Mouse (Mus musculus) lung, adult 2 months (tissue): ENCODE measurements at regions not wholly inside any gene's neighbourhood (a gene's known extent, or its start where the extent isn't known, plus 50 kb on each side); places are given as distances from the start of the nearest gene placed in this dataset.

Experiments used
- DNase-seq: peaks from one replicate; pipeline ENCODE4 v3.0.0; 2022
- H3K4me1 ChIP-seq: fragments of 200-500 bp; 2 replicates; pipeline ENCODE4 v1.6.1; 2011; ENCODE audit warnings: low read length; ENCODE audit not compliant: control insufficient read depth, insufficient read depth
- H3K4me3 ChIP-seq: fragments of 200-500 bp; replicated peaks from 2 replicates; pipeline ENCODE3; 2011; ENCODE audit warnings: low read depth, mild to moderate bottlenecking, control low read depth, low read length; ENCODE audit errors: extremely low read depth
- CTCF ChIP-seq: fragments of 200-500 bp; IDR thresholded peaks from 2 replicates; pipeline ENCODE4 v1.5.1; 2011; ENCODE audit warnings: mild to moderate bottlenecking, low read length, control low read depth; ENCODE audit not compliant: insufficient read depth
- POLR2A ChIP-seq: fragments of 200-500 bp; IDR thresholded peaks from 2 replicates; pipeline ENCODE4 v1.6.1; 2011; ENCODE audit warnings: low read depth, mild to moderate bottlenecking, control low read depth, low read length, borderline replicate concordance; ENCODE audit errors: extremely low read depth
- WGBS: fragments of 180-500 bp; shearing (Covaris S2); methylation state at CpG from one replicate; pipeline ENCODE4 v1.1.7; 2018; 5-methylcytosine and 5-hydroxymethylcytosine counted together

GRCm38 (mm10) chr5:85497261-85497660, 568.1 kb downstream of the Cenpc1 start:
- DNase-seq, result no peak
- WGBS, result 59% methylated on average over 2 of the region's 2 CpGs
- Histone ChIP-seq H3K4me3 (no peak overlapping the region), H3K4me1 (no peaks in the 10 kb centered on the region)
- TF ChIP-seq POLR2A (no peak), CTCF (no peak)

DNA sequence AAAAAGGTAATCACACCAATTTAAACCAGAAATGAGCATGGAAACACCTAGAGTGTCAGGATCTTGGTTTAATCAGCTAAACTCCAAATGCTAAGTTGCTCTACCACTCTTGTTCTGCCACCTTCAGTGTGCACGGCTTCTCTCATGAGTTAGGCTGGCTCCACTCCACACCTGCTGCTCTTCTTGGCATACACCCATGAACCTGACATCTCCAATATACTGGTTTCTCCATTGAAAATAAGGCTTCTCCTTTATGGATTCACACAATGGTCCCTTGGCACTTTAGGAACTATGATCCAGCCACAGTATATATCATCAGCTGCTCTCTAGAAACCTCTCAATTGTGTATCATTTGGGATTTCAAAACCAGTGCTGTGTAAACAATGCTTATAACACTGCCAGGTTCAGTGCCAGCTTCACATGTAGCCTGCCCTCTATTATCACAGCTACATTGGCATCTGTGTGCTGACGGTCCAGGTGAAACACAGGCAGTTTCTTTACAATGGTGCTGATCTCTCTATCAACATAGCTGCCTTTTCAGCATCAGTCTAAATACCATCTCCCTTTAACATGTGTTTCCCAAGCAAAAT, 579.6 kb downstream of the Cenpc1 start:
- Histone ChIP-seq H3K4me1 (no peaks in the 10 kb centered on the region), H3K4me3 (no peak overlapping the region)
- TF ChIP-seq POLR2A (no peak), CTCF (no peak)
- 79% methylated on average over 2 of the region's 2 CpGs for WGBS
- no peak for DNase-seq

- no peak for TF ChIP-seq POLR2A
- H3K4me1 ChIP-seq, result no peaks in the 10 kb centered on the region
- no peak overlapping the region for H3K4me3 ChIP-seq
- DNase-seq, result no peak
Measured at GRCm38 (mm10) chr5:85485157-85485556, 580.2 kb downstream of the Cenpc1 start.

- TF ChIP-seq CTCF (no peak), POLR2A (no peak)
- H3K4me3 ChIP-seq, result no peak overlapping the region
- DNase-seq, result no peak
- H3K4me1 ChIP-seq, result no peaks in the 10 kb centered on the region
Measured at GRCm38 (mm10) chr5:85467811-85468210, 597.6 kb downstream of the Cenpc1 start.

- no peak for DNase-seq
- Histone ChIP-seq H3K4me3 (no peak overlapping the region), H3K4me1 (no peaks in the 10 kb centered on the region)
- 92% methylated on average over 3 of the region's 3 CpGs for whole genome bisulfite sequencing
- TF ChIP-seq CTCF (no peak), POLR2A (no peak)
Measured at GRCm38 (mm10) chr5:85467151-85467550, 598.2 kb downstream of the Cenpc1 start.
